Mouse (Mus musculus) urinary bladder, postnatal 36 days (tissue): ENCODE data around the gene Serpinb8.

Experiments used
- DNase-seq, 2 experiments: peaks; one replicate each; pipeline ENCODE4 v3.0.0; 2022; ENCODE audit warnings: low spot score in 2 of 2, mixed read lengths in 1 of 2

Serpinb8 gene

DNA sequence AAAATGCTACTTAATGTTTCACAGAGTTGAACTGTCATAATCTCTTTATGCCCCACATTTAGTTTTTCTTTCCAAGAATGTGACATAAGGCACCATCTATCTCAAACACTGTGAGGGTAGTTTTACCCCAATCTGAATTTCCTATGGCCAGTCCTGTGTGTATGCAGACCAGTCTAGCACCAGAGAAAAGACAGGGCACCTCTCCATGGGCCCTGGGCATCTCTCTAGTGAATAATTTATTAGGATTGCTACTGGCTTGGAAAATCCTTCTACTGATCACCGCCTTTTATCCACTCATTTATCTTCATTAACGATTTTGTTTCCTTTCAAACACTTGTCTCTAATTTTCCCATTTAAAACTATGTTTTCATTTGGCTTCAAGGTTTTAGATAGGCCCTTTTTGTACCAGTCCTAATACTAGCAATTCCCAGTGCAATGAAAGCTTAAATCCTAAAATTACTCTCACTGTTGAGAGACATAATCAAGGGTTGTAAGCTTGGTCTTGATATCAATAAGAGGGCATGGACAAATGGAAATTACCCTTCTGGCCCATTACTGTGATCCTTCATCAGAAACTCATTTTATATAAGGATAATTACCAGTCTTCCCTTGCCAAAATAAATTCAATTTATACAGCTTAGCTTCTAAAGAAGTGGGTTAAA is 52.8 kb downstream of the Serpinb8 start:
- DNase-seq: no peak

- no peak for DNase-seq
Observed at GRCm38 (mm10) chr1:107645086-107645485, 55.3 kb downstream of the Serpinb8 start.

DNA sequence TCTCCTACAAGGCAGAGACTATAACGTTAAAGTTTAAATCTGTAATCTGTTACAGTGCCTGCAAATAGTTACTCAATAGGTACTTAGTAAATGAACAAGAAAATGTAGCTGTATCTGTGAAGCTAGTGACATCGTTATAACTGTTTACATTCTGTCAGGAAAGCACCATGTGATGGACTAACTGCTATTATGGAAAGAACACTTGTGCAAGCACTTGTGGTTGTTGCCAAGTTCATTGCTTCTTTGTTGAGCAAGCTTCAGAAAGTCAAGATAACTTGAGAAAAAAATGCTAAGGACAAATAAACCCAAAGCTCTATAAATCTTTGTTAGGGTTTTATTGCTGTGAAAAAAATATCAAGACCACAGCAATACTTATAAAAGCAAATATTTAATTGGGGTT is 67.9 kb downstream of the Serpinb8 start:
- DNase-seq: no peak
